Mouse (Mus musculus): ENCODE data around the gene Rasal2.

- TF ChIP-seq GATA1 (IDR thresholded peaks at IDR 0.05; ENCODE audit: borderline replicate concordance, low read length): no peak
- no peak for TF ChIP-seq FLI1 (IDR thresholded peaks at IDR 0.05; ENCODE audit: low read length)
These were observed 262.3 kb downstream of the Rasal2 start for GRCm38 (mm10) chr1:157150107-157150506.

All from megakaryocyte, embryonic 14.5 days (primary cell).